Mouse (Mus musculus) midbrain, embryonic 11.5 days (tissue): ENCODE results near the gene Rbbp4. TPM values are rescaled to one million over a fixed set of nuclear protein-coding genes. Genes with fewer than 3 reads are reported as not detected.

ENCODE experiments used
- ATAC-seq: fragments of 200-750 bp; cut with Nextera tagmentation; 2 replicates; pipeline ENCODE4 v1.8.0; 2017; ENCODE audit warnings: moderate TSS enrichment, moderate library complexity; ENCODE audit not compliant: low FRiP score
- DNase-seq: peaks from one replicate; pipeline ENCODE4 v3.0.0; 2015; ENCODE audit warnings: low spot score; ENCODE audit errors: missing footprints
- H3K27ac ChIP-seq: fragments of 300-500 bp; sonication (generic); 2 replicates; pipeline ENCODE4 v1.5.1; 2014; ENCODE audit warnings: low read depth, low read length
- H3K27me3 ChIP-seq: fragments of 300-500 bp; sonication (generic); 2 replicates; pipeline ENCODE4 v1.6.1; 2014; ENCODE audit warnings: mild to moderate bottlenecking, low read length, moderate library complexity, mixed read lengths; ENCODE audit not compliant: control insufficient read depth, insufficient read depth
- H3K36me3 ChIP-seq: fragments of 300-500 bp; sonication (generic); 2 replicates; pipeline ENCODE4 v1.6.1; 2014; ENCODE audit warnings: mild to moderate bottlenecking, low read length, moderate library complexity, mixed read lengths; ENCODE audit not compliant: control insufficient read depth, insufficient read depth
- H3K4me1 ChIP-seq: fragments of 300-500 bp; sonication (generic); 2 replicates; pipeline ENCODE4 v1.6.1; 2014; ENCODE audit warnings: low read length; ENCODE audit not compliant: control insufficient read depth, insufficient read depth
- H3K4me2 ChIP-seq: fragments of 300-500 bp; sonication (generic); 2 replicates; pipeline ENCODE4 v1.6.1; 2014; ENCODE audit warnings: mild to moderate bottlenecking, moderate library complexity
- H3K4me3 ChIP-seq: fragments of 300-500 bp; sonication (generic); 2 replicates; pipeline ENCODE4 v1.5.1; 2014; ENCODE audit warnings: low read depth, low read length
- H3K9ac ChIP-seq: fragments of 300-500 bp; sonication (generic); 2 replicates; pipeline ENCODE4 v1.6.1; 2014; ENCODE audit warnings: low read length
- H3K9me3 ChIP-seq: fragments of 300-500 bp; sonication (generic); 2 replicates; pipeline ENCODE4 v1.6.1; 2016; ENCODE audit warnings: low read length; ENCODE audit not compliant: control insufficient read depth
- WGBS: fragments of 180-500 bp; shearing (Covaris S2); extraction: QIAGEN DNeasy Blood & Tissue Kit; methylation state at CpG from one replicate; pipeline ENCODE4 v1.1.7; 2014; 5-methylcytosine and 5-hydroxymethylcytosine counted together
- polyA plus RNA-seq: library from polyadenylated mRNA; unstranded; fragments of >200 nt; fragmentation: Nextera tagmentation; extraction: Ambion mirVana; gene quantifications from 2 replicates; pipeline ENCODE4 v1.2.1, GENCODE M21; 2014

The Rbbp4 gene
- polyA plus RNA-seq, 1 experiment from 2014 or later: 561 TPM

GRCm38 (mm10) chr4:129376961-129377545 is 41.9 kb upstream of the Rbbp4 start:
- Histone ChIP-seq H3K9ac (peak overlapping the region; percentile 91), H3K36me3 (no peaks in the 10 kb centered on the region), H3K27me3 (peaks cover 19% of the 10 kb centered on the region; the same call in 1 of the 2 replicates), H3K27ac (peak overlapping the region; percentile 47; the same call in 1 of the 2 replicates), H3K9me3 (no peaks in the 10 kb centered on the region), H3K4me3 (peak overlapping the region; percentile 73), H3K4me2 (peak overlapping the region; percentile 64), H3K4me1 (peaks cover 7% of the 10 kb centered on the region)
- WGBS: 1% methylated on average over 25 of the region's 68 CpGs
- ATAC-seq (peak; percentile 62), DNase-seq (peak; percentile 95)

- no peak for DNase-seq
- Histone ChIP-seq H3K4me3 (no peak overlapping the region), H3K27me3 (peaks cover 19% of the 10 kb centered on the region; the same call in 1 of the 2 replicates), H3K36me3 (no peaks in the 10 kb centered on the region), H3K4me2 (no peak overlapping the region), H3K9ac (no peak overlapping the region), H3K4me1 (peaks cover 7% of the 10 kb centered on the region), H3K27ac (no peak overlapping the region), H3K9me3 (no peaks in the 10 kb centered on the region; the same call in 1 of the 2 replicates)
- 72% methylated on average over 5 of the region's 5 CpGs for WGBS
- ATAC-seq: no peak
Measured at GRCm38 (mm10) chr4:129375821-129376220, 40.7 kb upstream of the Rbbp4 start.

GRCm38 (mm10) chr4:129375000-129375399 is 39.8 kb upstream of the Rbbp4 start:
- Histone ChIP-seq H3K9ac (no peak overlapping the region), H3K4me1 (peaks cover 7% of the 10 kb centered on the region), H3K27ac (no peak overlapping the region), H3K4me3 (no peak overlapping the region), H3K9me3 (no peaks in the 10 kb centered on the region; the same call in 1 of the 2 replicates), H3K27me3 (peaks cover 19% of the 10 kb centered on the region; the same call in 1 of the 2 replicates), H3K4me2 (no peak overlapping the region), H3K36me3 (no peaks in the 10 kb centered on the region)
- DNase-seq (peak; percentile 87), ATAC-seq (no peak; the same call in 1 of the 2 replicates)
- WGBS: 14% methylated on average over 6 of the region's 6 CpGs

GRCm38 (mm10) chr4:129374219-129374755 is 39.1 kb upstream of the Rbbp4 start:
- Histone ChIP-seq H3K27me3 (peaks cover 19% of the 10 kb centered on the region; the same call in 1 of the 2 replicates), H3K4me3 (no peak overlapping the region), H3K36me3 (no peaks in the 10 kb centered on the region), H3K27ac (no peak overlapping the region), H3K9ac (no peak overlapping the region), H3K9me3 (no peaks in the 10 kb centered on the region; the same call in 1 of the 2 replicates), H3K4me1 (peaks cover 7% of the 10 kb centered on the region), H3K4me2 (no peak overlapping the region)
- ATAC-seq: no peak
- 35% methylated on average over 11 of the region's 11 CpGs for WGBS
- peak; percentile 85 for DNase-seq

- H3K9ac ChIP-seq: no peak overlapping the region
- no peaks in the 10 kb centered on the region for H3K36me3 ChIP-seq
- no peaks in the 10 kb centered on the region; the same call in 1 of the 2 replicates for H3K9me3 ChIP-seq
- no peak for ATAC-seq
- H3K27me3 ChIP-seq: peaks cover 15% of the 10 kb centered on the region; the same call in 1 of the 2 replicates
- no peak overlapping the region for H3K4me3 ChIP-seq
- 49% methylated on average over 8 of the region's 8 CpGs for WGBS
- peaks cover 7% of the 10 kb centered on the region for H3K4me1 ChIP-seq
- H3K4me2 ChIP-seq: no peak overlapping the region
- DNase-seq: no peak
- H3K27ac ChIP-seq: no peak overlapping the region
Measured at GRCm38 (mm10) chr4:129373202-129373976, 38.2 kb upstream of the Rbbp4 start.

- WGBS: 93% methylated on average over 3 of the region's 3 CpGs
- no peak overlapping the region for H3K27ac ChIP-seq
- no peaks in the 10 kb centered on the region for H3K36me3 ChIP-seq
- H3K4me2 ChIP-seq: no peak overlapping the region
- H3K4me3 ChIP-seq: no peak overlapping the region
- no peak overlapping the region for H3K9ac ChIP-seq
- peaks cover 2% of the 10 kb centered on the region; the same call in 1 of the 2 replicates for H3K27me3 ChIP-seq
- DNase-seq (no peak), ATAC-seq (no peak)
- peaks cover 7% of the 10 kb centered on the region for H3K4me1 ChIP-seq
- H3K9me3 ChIP-seq: no peaks in the 10 kb centered on the region; the same call in 1 of the 2 replicates
Measured at GRCm38 (mm10) chr4:129371391-129371790, 36.2 kb upstream of the Rbbp4 start.

- H3K4me2 ChIP-seq: no peak overlapping the region
- H3K9me3 ChIP-seq: no peaks in the 10 kb centered on the region
- H3K27ac ChIP-seq: no peak overlapping the region
- ATAC-seq (no peak), DNase-seq (no peak)
- H3K36me3 ChIP-seq: no peaks in the 10 kb centered on the region
- H3K9ac ChIP-seq: no peak overlapping the region
- H3K4me1 ChIP-seq: no peaks in the 10 kb centered on the region
- no peaks in the 10 kb centered on the region for H3K27me3 ChIP-seq
- no peak overlapping the region for H3K4me3 ChIP-seq
- WGBS: 83% methylated on average over 5 of the region's 5 CpGs
Measured at GRCm38 (mm10) chr4:129365224-129365623, 30.1 kb upstream of the Rbbp4 start.

GRCm38 (mm10) chr4:129364379-129364778 is 29.2 kb upstream of the Rbbp4 start:
- no peaks in the 10 kb centered on the region for H3K27me3 ChIP-seq
- no peak overlapping the region for H3K4me3 ChIP-seq
- 77% methylated on average over 3 of the region's 3 CpGs for WGBS
- no peak overlapping the region for H3K27ac ChIP-seq
- no peak for ATAC-seq
- no peaks in the 10 kb centered on the region for H3K4me1 ChIP-seq
- no peak for DNase-seq
- H3K36me3 ChIP-seq: no peaks in the 10 kb centered on the region
- no peak overlapping the region for H3K9ac ChIP-seq
- H3K4me2 ChIP-seq: no peak overlapping the region
- H3K9me3 ChIP-seq: no peaks in the 10 kb centered on the region

- H3K4me1 ChIP-seq: no peaks in the 10 kb centered on the region
- DNase-seq: no peak
- WGBS: 90% methylated on average over 9 of the region's 9 CpGs
- no peak overlapping the region for H3K27ac ChIP-seq
- no peak overlapping the region for H3K4me3 ChIP-seq
- H3K9ac ChIP-seq: no peak overlapping the region
- no peak overlapping the region for H3K4me2 ChIP-seq
- no peak for ATAC-seq
- H3K36me3 ChIP-seq: no peaks in the 10 kb centered on the region
- H3K9me3 ChIP-seq: no peaks in the 10 kb centered on the region
- H3K27me3 ChIP-seq: no peaks in the 10 kb centered on the region
Measured at GRCm38 (mm10) chr4:129363463-129363862, 28.3 kb upstream of the Rbbp4 start.
